Mouse (Mus musculus): Measurements from ENCODE around the gene Agap1. TPM values are rescaled to one million over a fixed set of nuclear protein-coding genes. Genes with fewer than 3 reads are reported as not detected.
A peak's percentile ranks its signal among the peaks of the same experiment; 100 is the strongest.

The Agap1 gene
- polyA plus RNA-seq, 1 experiment = 30.0 TPM

- Histone ChIP-seq H3K4me1 (ENCODE audit: control insufficient read depth, insufficient read depth, low read length) (peaks cover 40% of the 10 kb centered on the region), H3K4me3 (ENCODE audit: insufficient read depth, low read depth, low read length) (no peak overlapping the region), H3K27ac (ENCODE audit: insufficient read depth, low read depth, low read length) (no peak overlapping the region)
- WGBS = 60% methylated on average over 4 of the region's 4 CpGs
- TF ChIP-seq CTCF (IDR thresholded peaks at IDR 0.05; ENCODE audit: insufficient read depth, low read depth, low read length) (no peak), POLR2A (IDR thresholded peaks at IDR 0.05; ENCODE audit: insufficient read depth, low read depth, low read length) (no peak)
These were observed 118.9 kb downstream of the Agap1 start for GRCm38 (mm10) chr1:89573486-89573885.

- Histone ChIP-seq H3K4me3 (ENCODE audit: insufficient read depth, low read depth, low read length) (no peak overlapping the region), H3K4me1 (ENCODE audit: control insufficient read depth, insufficient read depth, low read length) (peaks cover 26% of the 10 kb centered on the region), H3K27ac (ENCODE audit: insufficient read depth, low read depth, low read length) (no peak overlapping the region)
- 65% methylated on average over 7 of the region's 7 CpGs for WGBS
- TF ChIP-seq CTCF (IDR thresholded peaks at IDR 0.05; ENCODE audit: insufficient read depth, low read depth, low read length) = no peak
- TF ChIP-seq POLR2A (IDR thresholded peaks at IDR 0.05; ENCODE audit: insufficient read depth, low read depth, low read length) = no peak
These were observed 120.6 kb downstream of the Agap1 start for GRCm38 (mm10) chr1:89574941-89575890.

GRCm38 (mm10) chr1:89576174-89576890 lies 121.7 kb downstream of the Agap1 start:
- WGBS = 57% methylated on average over 7 of the region's 7 CpGs
- peaks cover 20% of the 10 kb centered on the region for H3K4me1 ChIP-seq (ENCODE audit: control insufficient read depth, insufficient read depth, low read length)

GRCm38 (mm10) chr1:89576985-89577384 lies 122.4 kb downstream of the Agap1 start:
- TF ChIP-seq CTCF (IDR thresholded peaks at IDR 0.05; ENCODE audit: insufficient read depth, low read depth, low read length) = no peak
- peak; percentile 56 for TF ChIP-seq POLR2A (IDR thresholded peaks at IDR 0.05; ENCODE audit: insufficient read depth, low read depth, low read length)
- WGBS = 6% methylated on average over 4 of the region's 4 CpGs
- H3K27ac ChIP-seq (ENCODE audit: insufficient read depth, low read depth, low read length) = peak overlapping the region; percentile 98
- peaks cover 25% of the 10 kb centered on the region for H3K4me1 ChIP-seq (ENCODE audit: control insufficient read depth, insufficient read depth, low read length)
- peak overlapping the region; percentile 37 for H3K4me3 ChIP-seq (ENCODE audit: insufficient read depth, low read depth, low read length)

More at GRCm38 (mm10) chr1:89576174-89576890, 121.7 kb downstream of the Agap1 start:
- Histone ChIP-seq H3K4me3 (ENCODE audit: insufficient read depth, low read depth, low read length) (no peak overlapping the region), H3K27ac (ENCODE audit: insufficient read depth, low read depth, low read length) (peak overlapping the region; percentile 98)
- no peak for TF ChIP-seq POLR2A (IDR thresholded peaks at IDR 0.05; ENCODE audit: insufficient read depth, low read depth, low read length)
- no peak for TF ChIP-seq CTCF (IDR thresholded peaks at IDR 0.05; ENCODE audit: insufficient read depth, low read depth, low read length)

GRCm38 (mm10) chr1:89580031-89580998 lies 125.7 kb downstream of the Agap1 start:
- WGBS = under 1% methylated on average over 144 of the region's 146 CpGs
- TF ChIP-seq CTCF (IDR thresholded peaks at IDR 0.05; ENCODE audit: insufficient read depth, low read depth, low read length) (no peak), POLR2A (IDR thresholded peaks at IDR 0.05; ENCODE audit: insufficient read depth, low read depth, low read length) (no peak)
- Histone ChIP-seq H3K4me3 (ENCODE audit: insufficient read depth, low read depth, low read length) (peak overlapping the region; percentile 77), H3K4me1 (ENCODE audit: control insufficient read depth, insufficient read depth, low read length) (peaks cover 28% of the 10 kb centered on the region), H3K27ac (ENCODE audit: insufficient read depth, low read depth, low read length) (no peak overlapping the region)

- Histone ChIP-seq H3K4me1 (ENCODE audit: control insufficient read depth, insufficient read depth, low read length) (peaks cover 26% of the 10 kb centered on the region), H3K27ac (ENCODE audit: insufficient read depth, low read depth, low read length) (no peak overlapping the region), H3K4me3 (ENCODE audit: insufficient read depth, low read depth, low read length) (peak overlapping the region; percentile 77)
- WGBS = under 1% methylated on average over 94 of the region's 95 CpGs
- peak; percentile 8; the same call in 1 of the 2 replicates for TF ChIP-seq CTCF (IDR thresholded peaks at IDR 0.05; ENCODE audit: insufficient read depth, low read depth, low read length)
- TF ChIP-seq POLR2A (IDR thresholded peaks at IDR 0.05; ENCODE audit: insufficient read depth, low read depth, low read length) = no peak
These were observed 126.6 kb downstream of the Agap1 start for GRCm38 (mm10) chr1:89580999-89581765.

- no peak for TF ChIP-seq POLR2A (IDR thresholded peaks at IDR 0.05; ENCODE audit: insufficient read depth, low read depth, low read length)
- TF ChIP-seq CTCF (IDR thresholded peaks at IDR 0.05; ENCODE audit: insufficient read depth, low read depth, low read length) = no peak
- 35% methylated on average over 6 of the region's 6 CpGs for WGBS
- Histone ChIP-seq H3K4me1 (ENCODE audit: control insufficient read depth, insufficient read depth, low read length) (peaks cover 21% of the 10 kb centered on the region), H3K27ac (ENCODE audit: insufficient read depth, low read depth, low read length) (no peak overlapping the region), H3K4me3 (ENCODE audit: insufficient read depth, low read depth, low read length) (peak overlapping the region; percentile 77)
These were observed 127.1 kb downstream of the Agap1 start for GRCm38 (mm10) chr1:89581766-89582125.
